Mouse (Mus musculus): ENCODE measurements around the gene Ccdc103.

Ccdc103 gene

DNA sequence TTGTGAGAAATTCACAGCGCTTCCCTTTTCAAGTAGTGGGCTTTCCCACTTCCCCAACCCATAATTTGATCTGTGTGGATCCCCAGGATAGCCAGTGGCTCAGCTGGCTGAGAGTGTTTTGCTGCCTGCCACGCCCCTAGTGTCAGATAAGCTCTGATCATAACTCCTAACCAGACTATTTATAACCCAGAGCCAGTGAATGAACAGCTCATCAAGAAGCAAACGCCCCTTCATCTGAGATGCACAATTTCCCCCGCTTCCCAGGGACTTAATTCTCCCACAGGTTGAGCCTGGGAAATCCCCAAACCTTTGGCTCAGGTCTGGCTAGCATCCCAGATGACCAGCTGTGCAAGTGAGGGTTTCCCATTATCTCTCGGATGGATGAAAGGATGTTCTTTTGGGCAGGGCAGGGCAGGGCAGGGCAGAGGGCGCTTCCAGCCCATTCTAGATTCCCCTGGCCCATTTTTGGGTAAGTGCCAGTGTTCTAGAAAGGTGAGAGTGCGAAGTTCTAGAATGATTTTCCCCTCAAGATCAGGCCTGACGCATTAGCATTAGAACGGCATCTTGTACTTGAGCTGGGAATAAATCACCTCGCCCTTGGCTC is 3.7 kb downstream of the Ccdc103 start, which contains the start of gene Fam187a:
Fam187a (plus strand) TSS at position 554 of the 604 bp plus-strand sequence.
- in situ Hi-C loops (cut with MboI; ENCODE audit: low pct_unique_long_range_greater_than_20kb in 1 of 2, low sequenced_read_pairs in 2 of 2, unreplicated experiment in 1 of 2) = no loop called here

DNA sequence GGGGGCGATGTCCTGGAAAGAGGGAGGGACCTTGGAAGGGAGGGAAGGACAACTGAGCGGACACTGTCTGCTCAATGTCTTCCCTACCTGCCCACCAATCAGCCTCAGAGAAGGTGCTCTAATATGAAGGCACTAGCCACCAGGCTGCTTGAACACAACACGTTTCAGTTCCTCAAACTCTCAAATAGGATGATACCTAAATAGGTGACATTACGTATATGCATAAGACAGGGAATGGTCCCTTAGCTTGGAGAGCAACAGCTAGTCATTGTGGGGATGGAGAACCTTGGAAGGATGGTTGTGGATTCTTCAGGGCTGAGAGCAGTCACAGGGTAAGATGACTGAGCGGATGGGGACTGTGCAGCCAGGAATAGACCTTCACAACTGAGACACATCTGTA is 6.4 kb downstream of the Ccdc103 start:
- in situ Hi-C loops (cut with MboI; ENCODE audit: low pct_unique_long_range_greater_than_20kb in 1 of 2, low sequenced_read_pairs in 2 of 2, unreplicated experiment in 1 of 2) = no loop called here

DNA sequence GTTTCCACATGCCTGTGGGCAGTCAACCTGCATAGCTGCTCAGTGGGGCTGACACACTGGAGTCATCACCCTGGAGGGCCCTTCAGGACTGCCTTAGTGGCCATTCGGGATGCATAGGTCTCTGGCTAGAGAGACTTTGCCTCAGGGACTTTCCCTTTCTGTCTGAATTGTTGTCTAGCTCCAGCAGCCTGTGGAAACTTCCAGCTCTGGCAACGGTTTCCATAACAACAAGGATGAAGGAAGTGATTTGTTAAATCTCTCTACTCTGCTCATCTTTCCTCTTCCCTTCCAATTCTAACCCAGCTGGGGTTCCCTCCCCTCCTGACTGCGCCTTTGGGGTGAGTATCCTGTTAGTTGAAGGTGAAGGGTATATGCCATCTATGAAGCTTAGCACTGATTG is 7.1 kb downstream of the Ccdc103 start:
- in situ Hi-C loops (cut with MboI; ENCODE audit: low pct_unique_long_range_greater_than_20kb in 1 of 2, low sequenced_read_pairs in 2 of 2, unreplicated experiment in 1 of 2) = no loop called here

DNA sequence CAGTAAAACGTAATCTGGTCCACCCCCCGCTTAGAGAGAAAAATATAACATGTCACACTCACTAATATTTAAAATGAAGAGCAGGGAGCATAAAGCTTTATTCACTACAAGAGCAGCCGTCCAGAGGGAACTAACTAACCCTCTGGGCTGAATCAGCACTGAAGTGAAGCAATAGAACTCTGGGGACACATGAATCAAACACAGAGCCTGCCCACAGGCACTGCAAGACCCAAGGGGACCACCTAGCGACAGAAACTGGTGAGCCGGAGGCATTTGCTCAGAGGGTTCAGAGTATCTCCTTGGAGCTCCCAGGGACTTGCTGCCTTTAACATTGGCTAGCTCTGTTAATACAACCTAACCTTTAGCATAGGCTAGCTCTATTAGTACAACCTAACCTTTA is 9.1 kb downstream of the Ccdc103 start:
- in situ Hi-C loops (cut with MboI; ENCODE audit: low pct_unique_long_range_greater_than_20kb in 1 of 2, low sequenced_read_pairs in 2 of 2, unreplicated experiment in 1 of 2) = no loop called here

DNA sequence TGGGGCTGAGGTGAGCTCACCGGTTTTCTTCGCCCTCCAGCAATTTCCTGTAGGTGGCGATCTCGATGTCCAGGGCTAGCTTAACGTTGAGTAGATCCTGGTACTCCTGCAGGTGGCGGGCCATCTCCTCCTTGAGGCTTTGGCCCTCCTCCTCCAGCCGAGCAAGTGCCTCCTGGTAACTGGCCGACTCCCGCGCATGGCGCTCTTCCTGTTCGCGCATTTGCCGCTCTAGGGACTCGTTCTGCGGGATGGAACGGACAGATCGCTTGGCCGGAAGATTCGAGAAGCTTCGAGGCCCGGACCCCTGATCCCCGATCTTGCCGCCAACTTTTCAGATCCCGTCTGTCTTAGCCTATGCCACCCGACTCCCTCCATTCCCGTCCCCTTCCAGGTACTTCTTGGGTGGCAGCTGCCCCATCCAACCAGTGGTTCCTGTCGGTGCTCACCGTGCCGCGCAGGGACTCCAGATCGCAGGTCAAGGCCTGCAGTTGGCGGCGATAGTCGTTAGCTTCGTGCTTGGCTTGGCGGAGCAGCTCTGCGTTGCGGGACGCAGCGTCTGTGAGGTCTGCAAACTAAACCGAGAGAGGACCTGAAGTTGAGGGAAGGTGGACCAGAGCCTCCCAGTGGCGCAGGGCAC is 12.1 kb downstream of the Ccdc103 start:
- in situ Hi-C loops (cut with MboI; ENCODE audit: low pct_unique_long_range_greater_than_20kb in 1 of 2, low sequenced_read_pairs in 2 of 2, unreplicated experiment in 1 of 2) = no loop called here

DNA sequence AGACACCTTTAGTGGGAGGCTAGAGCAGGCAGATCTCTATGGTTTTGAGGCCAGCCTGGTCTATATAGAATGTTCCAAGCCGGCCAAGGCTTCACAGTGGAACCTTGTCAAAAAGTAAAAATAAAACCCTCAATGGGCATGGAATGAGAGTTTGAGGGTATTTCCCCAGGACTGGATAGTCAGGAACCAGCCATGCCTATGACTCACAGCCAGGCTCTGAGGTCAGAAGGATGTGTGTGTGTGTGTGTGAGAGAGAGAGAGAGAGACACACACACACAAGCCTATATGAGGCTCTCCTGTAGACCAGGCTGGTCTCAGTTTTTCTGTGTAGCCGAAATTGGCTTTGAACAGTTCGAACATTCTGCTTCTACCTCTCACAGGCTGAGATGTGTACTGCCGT is 13.7 kb downstream of the Ccdc103 start:
- in situ Hi-C loops (cut with MboI; ENCODE audit: low pct_unique_long_range_greater_than_20kb in 1 of 2, low sequenced_read_pairs in 2 of 2, unreplicated experiment in 1 of 2) = loop anchor here in 1 of 2 experiments (5.0 kb wide), 1 partner anchor 98 kb away; no protein-coding TSS in a partner anchor

DNA sequence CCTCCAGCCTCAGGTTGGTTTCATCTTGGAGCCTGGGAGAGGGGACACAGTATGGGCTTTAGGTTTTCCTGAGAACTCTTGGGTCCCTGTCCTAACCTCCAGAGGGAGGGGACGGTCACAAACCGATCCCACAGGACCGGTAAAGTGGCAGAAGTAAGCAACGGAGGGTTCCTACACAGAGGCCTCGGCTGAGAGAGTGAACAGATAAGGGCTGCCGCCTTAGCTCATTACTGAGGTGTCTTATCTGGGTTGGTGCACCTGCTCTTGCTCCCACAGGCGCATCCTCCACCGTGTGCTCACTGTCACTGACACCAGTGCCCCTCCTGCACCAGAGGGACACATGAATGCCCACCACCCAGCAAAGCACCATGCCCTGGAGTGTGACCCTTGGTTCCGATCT is 14.8 kb downstream of the Ccdc103 start:
- in situ Hi-C loops (cut with MboI; ENCODE audit: low pct_unique_long_range_greater_than_20kb in 1 of 2, low sequenced_read_pairs in 2 of 2, unreplicated experiment in 1 of 2) = loop anchor here in 1 of 2 experiments (5.0 kb wide), 1 partner anchor 97 kb away; no protein-coding TSS in a partner anchor

DNA sequence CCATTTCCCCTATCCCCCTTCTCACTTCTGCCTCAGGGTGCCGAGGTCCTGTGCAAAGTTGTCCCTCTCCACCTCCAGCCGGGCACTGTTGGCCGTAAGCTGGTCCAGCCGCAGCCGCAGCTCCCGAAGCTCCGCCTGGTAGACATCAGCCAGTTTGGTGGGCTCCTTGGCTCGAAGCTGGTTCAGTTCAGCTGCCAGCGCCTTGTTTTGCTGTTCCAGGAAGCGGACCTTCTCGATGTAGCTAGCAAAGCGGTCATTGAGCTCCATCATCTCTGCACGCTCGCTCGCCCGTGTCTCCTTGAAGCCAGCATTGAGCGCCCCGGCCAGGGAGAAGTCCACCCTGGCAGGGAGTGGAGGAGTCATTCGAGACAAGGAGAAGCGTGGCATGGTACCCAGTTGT is 15.6 kb downstream of the Ccdc103 start:
- in situ Hi-C loops (cut with MboI; ENCODE audit: low pct_unique_long_range_greater_than_20kb in 1 of 2, low sequenced_read_pairs in 2 of 2, unreplicated experiment in 1 of 2) = loop anchor here in 1 of 2 experiments (5.0 kb wide), 1 partner anchor 96 kb away; no protein-coding TSS in a partner anchor

DNA sequence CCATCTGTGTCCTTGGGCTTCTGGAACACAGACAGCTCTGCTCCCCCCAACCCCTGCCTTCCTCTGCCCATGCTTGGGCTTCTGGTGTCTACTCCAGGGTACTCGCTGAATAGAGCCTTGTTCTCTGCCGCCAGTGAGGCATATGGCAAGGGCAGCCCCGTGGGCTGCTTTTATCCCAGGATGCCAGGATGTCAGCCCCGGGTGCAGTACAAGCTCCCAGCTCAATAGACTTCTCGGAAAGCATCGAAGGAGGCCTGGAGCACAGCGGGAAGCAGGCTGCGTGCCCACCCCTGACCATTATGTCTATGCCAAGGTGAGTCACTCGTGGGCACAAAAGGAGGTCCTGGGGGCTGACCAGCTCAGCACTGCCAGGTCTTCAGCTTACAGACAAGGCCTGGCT is 17.4 kb downstream of the Ccdc103 start:
- in situ Hi-C loops (cut with MboI; ENCODE audit: low pct_unique_long_range_greater_than_20kb in 1 of 2, low sequenced_read_pairs in 2 of 2, unreplicated experiment in 1 of 2) = loop anchor here in 1 of 2 experiments (5.0 kb wide), 1 partner anchor 94 kb away; no protein-coding TSS in a partner anchor

DNA sequence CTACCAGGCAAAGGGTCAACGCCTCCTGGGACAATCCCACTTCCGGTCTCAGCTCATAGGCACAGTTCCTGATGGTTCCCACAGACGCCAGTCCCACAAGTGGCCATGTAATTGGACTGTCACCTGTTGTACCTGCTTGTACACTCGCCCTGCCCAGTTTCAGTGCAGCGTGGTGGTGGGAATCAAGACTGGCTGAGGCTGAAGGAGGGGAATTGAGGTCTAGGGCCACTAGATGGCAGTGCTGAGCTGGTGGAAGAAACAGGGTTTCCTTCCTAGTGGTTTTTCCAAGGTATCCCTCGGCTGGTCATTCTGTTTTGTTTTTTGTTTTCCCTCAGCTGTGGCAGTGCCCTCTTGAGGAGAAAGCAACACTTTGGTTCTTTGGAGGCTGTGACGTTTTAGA is 19.8 kb downstream of the Ccdc103 start, which contains the start of gene Gfap:
Gfap (minus strand) TSS at position 150 of the 400 bp plus-strand sequence.
- in situ Hi-C loops (cut with MboI; ENCODE audit: low pct_unique_long_range_greater_than_20kb in 1 of 2, low sequenced_read_pairs in 2 of 2, unreplicated experiment in 1 of 2) = no loop called here

DNA sequence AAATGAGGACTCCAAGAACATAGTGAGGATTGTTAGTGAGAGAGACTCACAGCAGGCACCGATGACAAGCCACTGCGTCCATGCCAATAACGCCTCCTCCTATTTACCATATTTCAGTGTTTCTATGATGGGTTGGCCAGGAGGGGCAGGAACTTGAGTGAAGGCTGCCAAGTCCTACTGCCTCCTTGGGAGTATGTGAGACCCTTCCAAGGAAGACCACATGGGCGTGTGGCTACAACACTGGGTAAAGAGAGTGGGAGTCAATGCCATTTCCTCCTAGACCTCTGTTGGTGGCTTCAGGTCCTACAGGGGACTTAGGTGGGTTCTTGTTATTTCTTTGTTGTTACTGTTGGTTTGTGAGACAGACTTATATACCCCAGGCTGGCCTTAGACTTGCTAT is 20.2 kb downstream of the Ccdc103 start:
- in situ Hi-C loops (cut with MboI; ENCODE audit: low pct_unique_long_range_greater_than_20kb in 1 of 2, low sequenced_read_pairs in 2 of 2, unreplicated experiment in 1 of 2) = no loop called here

DNA sequence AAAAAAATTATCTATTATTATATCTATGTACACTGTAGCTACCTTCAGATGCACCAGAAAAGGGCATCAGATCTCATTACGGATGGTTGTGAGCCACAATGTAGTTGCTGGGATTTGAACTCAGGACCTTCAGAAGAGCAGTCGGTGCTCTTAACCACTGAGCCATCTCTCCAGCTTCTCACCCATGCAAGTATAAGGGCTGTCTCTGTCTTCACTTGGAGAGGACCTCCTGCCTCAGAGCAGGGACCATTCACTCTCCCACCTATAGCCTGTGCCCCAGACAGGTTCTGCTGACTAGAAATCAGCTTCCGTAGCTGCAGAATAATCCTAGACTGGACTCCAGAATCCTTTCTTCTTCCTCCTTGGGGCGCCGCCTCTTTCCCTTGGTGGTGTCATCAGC is 21.1 kb downstream of the Ccdc103 start:
- in situ Hi-C loops (cut with MboI; ENCODE audit: low pct_unique_long_range_greater_than_20kb in 1 of 2, low sequenced_read_pairs in 2 of 2, unreplicated experiment in 1 of 2) = no loop called here

DNA sequence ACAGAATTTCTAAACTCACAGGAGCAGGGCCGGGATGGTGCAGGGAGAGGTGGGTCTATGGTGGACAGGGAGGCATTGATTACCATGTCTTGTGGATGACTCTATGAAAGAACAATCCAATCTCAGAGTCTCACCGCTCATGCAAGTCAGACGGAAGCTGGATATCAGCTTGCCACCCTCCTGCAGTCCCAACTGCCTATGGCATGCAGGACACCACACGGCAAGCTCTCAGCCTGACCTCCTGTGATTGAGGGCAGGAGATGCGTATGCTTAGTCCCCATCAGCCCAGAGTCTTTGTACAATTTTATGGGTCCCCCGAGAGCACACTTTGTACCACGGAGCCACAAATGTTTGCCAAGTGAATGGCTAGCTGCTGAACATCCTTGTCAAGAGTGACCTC is 22.6 kb downstream of the Ccdc103 start:
- in situ Hi-C loops (cut with MboI; ENCODE audit: low pct_unique_long_range_greater_than_20kb in 1 of 2, low sequenced_read_pairs in 2 of 2, unreplicated experiment in 1 of 2) = no loop called here

DNA sequence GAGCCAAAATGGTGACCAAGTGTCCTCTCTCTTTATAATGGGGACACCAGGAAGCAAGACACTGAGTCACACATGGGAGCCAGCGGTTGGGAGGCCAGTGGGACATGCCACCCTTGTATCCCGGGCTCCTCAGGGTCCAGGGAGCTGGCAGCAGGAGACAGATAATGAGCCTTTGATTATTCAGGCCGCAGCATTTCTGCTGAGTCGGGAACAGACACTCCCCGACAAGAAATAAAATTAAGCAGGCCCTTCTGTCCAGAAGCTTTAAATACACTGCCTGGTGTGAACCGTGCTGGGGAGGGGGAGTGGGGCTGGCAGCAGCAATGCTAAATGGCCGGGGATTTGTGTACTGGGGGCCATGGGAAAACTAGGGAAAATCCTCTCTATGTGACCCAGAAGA is 30.4 kb downstream of the Ccdc103 start:
- in situ Hi-C loops (cut with MboI; ENCODE audit: low pct_unique_long_range_greater_than_20kb in 1 of 2, low sequenced_read_pairs in 2 of 2, unreplicated experiment in 1 of 2) = no loop called here

DNA sequence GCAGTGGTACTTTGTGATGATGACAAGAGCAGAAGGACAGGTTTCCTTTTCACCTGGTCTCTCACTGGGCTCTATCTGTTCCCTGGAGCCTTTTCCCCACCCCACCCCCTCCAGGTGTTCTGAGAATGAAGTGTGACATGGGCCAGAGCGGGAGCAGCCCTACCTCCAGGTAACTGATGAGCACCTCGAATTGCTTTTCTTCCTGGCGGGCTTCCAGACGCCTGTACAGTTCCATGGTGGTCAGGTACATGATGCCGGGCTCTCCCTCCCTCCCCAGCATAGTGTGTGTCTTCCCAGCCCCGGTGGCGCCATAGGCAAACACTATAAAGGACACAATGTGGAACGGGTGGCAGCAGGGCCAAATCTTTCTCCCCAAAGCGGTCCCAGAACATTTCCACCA is 34.4 kb downstream of the Ccdc103 start:
- in situ Hi-C loops (cut with MboI; ENCODE audit: low pct_unique_long_range_greater_than_20kb in 1 of 2, low sequenced_read_pairs in 2 of 2, unreplicated experiment in 1 of 2) = no loop called here

DNA sequence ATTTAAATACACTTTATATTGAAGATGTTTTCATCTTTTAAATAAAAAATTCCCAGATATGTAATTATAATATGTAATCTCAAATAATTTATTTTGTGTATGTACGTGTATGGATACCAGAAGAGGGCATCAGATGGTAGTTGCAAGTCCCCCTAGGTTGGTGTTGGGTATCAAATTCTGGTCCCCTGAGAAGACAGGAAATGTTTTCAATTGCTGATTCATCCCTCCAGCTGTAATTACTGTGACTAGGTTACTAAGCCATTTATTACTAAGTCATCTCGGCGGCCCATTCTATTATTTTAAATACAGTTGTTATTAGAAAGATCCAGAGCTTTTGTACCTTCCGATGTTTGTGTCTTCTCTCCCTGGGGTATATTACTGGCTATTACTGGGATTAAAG is 37.1 kb downstream of the Ccdc103 start:
- in situ Hi-C loops (cut with MboI; ENCODE audit: low pct_unique_long_range_greater_than_20kb in 1 of 2, low sequenced_read_pairs in 2 of 2, unreplicated experiment in 1 of 2) = no loop called here

DNA sequence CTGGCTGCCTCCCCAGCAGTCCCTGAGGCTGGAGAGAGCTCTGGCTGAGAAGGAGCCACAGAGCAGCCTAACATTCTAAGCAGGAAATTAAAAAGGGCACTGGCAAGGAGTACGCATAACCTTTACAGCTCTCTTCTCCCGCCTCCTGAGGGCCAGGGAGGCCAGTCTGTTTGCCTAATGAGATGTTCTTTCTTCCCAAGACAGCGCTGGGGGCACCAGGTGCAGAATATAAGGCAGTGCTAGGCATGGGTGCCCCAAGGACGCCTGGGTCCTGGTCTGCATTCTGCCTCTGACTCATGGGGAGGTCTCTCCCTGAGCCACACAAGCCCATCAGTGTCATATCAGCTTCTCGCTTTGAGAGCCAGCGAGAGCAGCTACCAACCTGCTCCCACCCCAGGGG is 40.5 kb downstream of the Ccdc103 start:
- in situ Hi-C loops (cut with MboI; ENCODE audit: low pct_unique_long_range_greater_than_20kb in 1 of 2, low sequenced_read_pairs in 2 of 2, unreplicated experiment in 1 of 2) = no loop called here

DNA sequence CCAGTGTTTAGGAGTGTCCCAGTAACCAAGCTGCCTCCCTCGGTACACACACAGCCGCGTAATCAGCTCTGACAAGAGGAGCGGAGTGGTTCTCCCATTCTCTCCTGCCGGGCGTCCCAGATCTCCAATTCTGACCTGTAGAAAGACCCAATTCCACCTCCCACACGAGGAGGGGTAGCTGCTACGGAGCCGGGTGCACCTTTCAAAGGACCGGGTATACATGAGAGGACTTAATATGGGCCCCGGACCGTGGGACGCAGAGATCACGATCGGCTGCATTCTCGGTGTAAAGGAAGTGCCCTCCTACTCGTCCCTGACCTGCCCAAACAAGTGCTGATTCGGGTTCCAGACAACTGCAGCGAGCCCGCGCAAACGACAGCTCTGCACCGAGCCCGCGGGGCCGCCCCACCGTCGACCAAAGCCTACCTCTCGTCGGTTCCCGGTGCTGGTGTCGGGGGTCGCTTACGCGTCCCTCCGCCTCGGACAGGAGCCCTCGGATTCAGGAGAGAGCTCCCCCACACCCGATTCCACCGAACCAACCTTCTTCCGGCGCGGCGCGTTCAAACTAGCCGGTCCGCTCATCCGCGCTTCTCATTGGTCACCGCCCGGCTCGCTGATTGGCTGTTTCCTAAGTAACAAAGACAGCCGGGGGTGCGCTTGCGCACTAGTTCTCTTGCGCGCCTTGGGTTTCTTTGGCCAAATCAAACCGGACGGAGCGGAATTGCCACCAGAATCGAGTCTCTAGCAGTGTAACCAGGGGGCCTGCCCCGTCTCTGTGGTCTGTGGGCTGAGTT is 43.8 kb downstream of the Ccdc103 start, which contains the start of gene Kif18b:
Kif18b (minus strand) TSS at position 568 of the 794 bp plus-strand sequence.
- in situ Hi-C loops (cut with MboI; ENCODE audit: low pct_unique_long_range_greater_than_20kb in 1 of 2, low sequenced_read_pairs in 2 of 2, unreplicated experiment in 1 of 2) = no loop called here

DNA sequence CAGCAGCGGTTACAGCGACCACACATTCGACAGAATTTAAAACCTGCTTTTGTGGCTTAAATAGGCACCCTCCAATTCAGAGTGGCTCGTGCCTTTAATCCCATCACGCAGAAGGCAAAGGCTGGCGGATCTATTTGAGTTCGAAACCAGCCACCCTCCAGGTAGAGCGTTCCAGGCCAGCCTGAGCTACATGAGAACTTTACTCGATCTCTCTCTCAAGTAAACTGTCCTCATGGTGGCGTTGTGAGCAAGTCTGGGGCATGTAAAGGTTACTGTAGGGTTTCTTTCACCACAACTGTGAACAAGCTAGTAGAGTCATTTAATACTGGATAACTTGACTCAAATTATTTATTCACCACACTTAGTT is 44.3 kb downstream of the Ccdc103 start:
- in situ Hi-C loops (cut with MboI; ENCODE audit: low pct_unique_long_range_greater_than_20kb in 1 of 2, low sequenced_read_pairs in 2 of 2, unreplicated experiment in 1 of 2) = no loop called here
